Mouse (Mus musculus) midbrain, embryonic 10.5 days (tissue): ENCODE measurements around the gene Relb. TPM values are rescaled to one million over a fixed set of nuclear protein-coding genes. Genes with fewer than 3 reads are reported as not detected.
A peak's percentile ranks its signal among the peaks of the same experiment; 100 is the strongest.

ENCODE experiments used
- DNase-seq: peaks from one replicate; pipeline ENCODE4 v3.0.0-alpha.2; 2017; ENCODE audit warnings: low spot score
- H3K27ac ChIP-seq: fragments of 300-500 bp; sonication (generic); replicated peaks from 2 replicates; pipeline ENCODE4 v1.5.1; 2016; ENCODE audit warnings: mild to moderate bottlenecking
- H3K27me3 ChIP-seq: fragments of 300-500 bp; sonication (generic); 2 replicates; pipeline ENCODE4 v1.6.1; 2016; ENCODE audit warnings: low read depth, mild to moderate bottlenecking; ENCODE audit not compliant: poor library complexity, severe bottlenecking
- H3K36me3 ChIP-seq: fragments of 300-500 bp; sonication (generic); 2 replicates; pipeline ENCODE4 v1.6.1; 2016; ENCODE audit warnings: mild to moderate bottlenecking, moderate library complexity
- H3K4me1 ChIP-seq: fragments of 300-500 bp; sonication (generic); 2 replicates; pipeline ENCODE4 v1.6.1; 2016
- H3K4me3 ChIP-seq: fragments of 300-500 bp; sonication (generic); 2 replicates; pipeline ENCODE4 v1.5.1; 2016; ENCODE audit warnings: mild to moderate bottlenecking, moderate library complexity
- H3K9me3 ChIP-seq: fragments of 300-500 bp; sonication (generic); replicated peaks from 2 replicates; pipeline ENCODE4 v1.6.1; 2016; ENCODE audit warnings: mild to moderate bottlenecking
- WGBS: fragments of 180-500 bp; shearing (Covaris S2); methylation state at CpG from one replicate; pipeline ENCODE4 v1.1.7; 2016; 5-methylcytosine and 5-hydroxymethylcytosine counted together
- polyA plus RNA-seq: library from polyadenylated mRNA; unstranded; fragments of >200 nt; fragmentation: Nextera tagmentation; extraction: Ambion mirVana; gene quantifications from 2 replicates; pipeline ENCODE4 v1.2.1, GENCODE M21; 2016

Relb gene
- polyA plus RNA-seq, 1 experiment from 2014 or later, result 3.8 TPM

DNA sequence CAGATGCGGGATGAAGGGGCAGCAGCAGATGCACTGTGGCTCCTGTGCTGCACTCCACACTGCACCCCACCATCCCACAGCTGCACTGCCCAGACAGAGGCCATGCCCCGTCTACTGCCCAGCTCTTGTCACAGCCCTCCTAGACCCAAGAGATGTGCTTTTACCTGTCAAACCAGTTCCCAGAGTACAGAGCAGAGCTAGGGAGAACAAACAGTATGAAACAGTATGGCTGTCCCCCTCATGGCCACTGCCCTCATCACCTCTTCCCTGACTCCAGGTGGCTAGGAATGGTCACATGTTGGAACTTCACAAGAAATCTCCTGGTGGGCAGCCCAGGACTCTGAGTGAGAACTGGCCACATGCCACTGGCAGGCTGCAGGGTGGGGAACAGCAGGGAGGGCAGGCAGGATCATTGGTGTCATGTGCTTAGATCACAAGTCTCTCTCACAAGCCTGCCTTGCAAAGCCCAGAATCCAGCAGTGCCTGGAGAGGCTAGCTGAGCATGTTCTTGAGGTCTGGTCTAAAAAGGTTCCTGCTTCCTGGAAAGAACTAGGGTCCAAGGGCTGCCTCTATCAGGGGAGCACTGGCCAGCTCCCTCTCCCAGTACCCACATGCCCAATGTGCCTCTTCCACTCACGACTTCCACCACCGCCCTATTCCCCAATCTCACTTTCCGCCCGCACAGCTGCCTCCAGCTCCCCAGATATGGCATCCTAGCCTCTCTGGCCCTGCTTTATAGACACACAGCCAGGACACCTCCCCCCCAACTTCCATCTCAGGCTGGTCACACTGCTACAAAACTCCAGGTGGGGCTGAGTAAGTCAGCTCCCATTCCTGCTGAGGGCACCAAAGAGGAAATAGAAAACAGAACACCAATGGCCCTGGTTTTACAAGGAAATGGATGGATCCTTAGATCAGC lies 71.0 kb downstream of the Relb start:
- no peak for DNase-seq
- H3K4me3 ChIP-seq, result peak overlapping the region; percentile 18; the same call in 1 of the 2 replicates
- H3K36me3 ChIP-seq, result peaks cover 57% of the 10 kb centered on the region

GRCm38 (mm10) chr7:19557086-19557485 lies 72.2 kb downstream of the Relb start:
- Histone ChIP-seq H3K27ac (no peak overlapping the region), H3K4me1 (peaks cover 30% of the 10 kb centered on the region), H3K36me3 (peaks cover 69% of the 10 kb centered on the region), H3K4me3 (no peak overlapping the region), H3K9me3 (no peaks in the 10 kb centered on the region), H3K27me3 (no peaks in the 10 kb centered on the region)
- DNase-seq, result no peak
- WGBS, result 92% methylated on average over 2 of the region's 2 CpGs

More for the DNA sequence above, 71.0 kb downstream of the Relb start:
- Histone ChIP-seq H3K27ac (no peak overlapping the region), H3K4me1 (peaks cover 39% of the 10 kb centered on the region), H3K27me3 (no peaks in the 10 kb centered on the region), H3K9me3 (no peaks in the 10 kb centered on the region)
- WGBS, result 91% methylated on average over 6 of the region's 6 CpGs

Other genes with a start within 250 kb of the Relb start
- 27.7 and 31.8 TPM in 2 replicates for gene Ercc2, start 247.4 kb downstream of the Relb start, polyA plus RNA-seq
- gene Klc3, start 225.3 kb downstream of the Relb start, polyA plus RNA-seq, result 2.3 and 3.0 TPM in 2 replicates
- gene Ckm, start 224.7 kb downstream of the Relb start, polyA plus RNA-seq, result not detected in 2 replicates
- 8.0 and 8.4 TPM in 2 replicates for gene Mark4, start 170.6 kb downstream of the Relb start, polyA plus RNA-seq
- gene Exoc3l2, start 166.1 kb downstream of the Relb start, polyA plus RNA-seq, result 0.75 and 0.81 TPM in 2 replicates
- gene Bloc1s3, start 121.1 kb downstream of the Relb start, polyA plus RNA-seq, result 2.3 and 2.4 TPM in 2 replicates
- 65.2 and 68.2 TPM in 2 replicates for gene Trappc6a, start 121.0 kb downstream of the Relb start, polyA plus RNA-seq
- gene Nkpd1, start 111.6 kb downstream of the Relb start, polyA plus RNA-seq, result 0.06 TPM in 2 replicates
- 20.3 and 20.5 TPM in 2 replicates for gene Ppp1r37, start 66.4 kb downstream of the Relb start, polyA plus RNA-seq
- 0.10 and 0.22 TPM in 2 replicates for gene Zfp296, start 52.2 kb downstream of the Relb start, polyA plus RNA-seq
- 177 TPM in 2 replicates for gene Gemin7, start 51.8 kb downstream of the Relb start, polyA plus RNA-seq
- 51.8 and 61.1 TPM in 2 replicates for gene Clasrp, start 25.0 kb downstream of the Relb start, polyA plus RNA-seq
- 82.3 and 88.4 TPM in 2 replicates for gene Clptm1, start 35.6 kb upstream of the Relb start, polyA plus RNA-seq
- 0.22 and 0.26 TPM in 2 replicates for gene Apoc2, start 48.5 kb upstream of the Relb start, polyA plus RNA-seq
- gene Gm44805, start 52.0 kb upstream of the Relb start, polyA plus RNA-seq, result not detected in 2 replicates
- not detected in 2 replicates for gene Apoc4, start 52.0 kb upstream of the Relb start, polyA plus RNA-seq
- 1.7 and 1.9 TPM in 2 replicates for gene Apoc1, start 63.2 kb upstream of the Relb start, polyA plus RNA-seq
- 166 and 199 TPM in 2 replicates for gene Apoe, start 69.8 kb upstream of the Relb start, polyA plus RNA-seq
- 189 and 210 TPM in 2 replicates for gene Tomm40, start 86.0 kb upstream of the Relb start, polyA plus RNA-seq
- 76.4 and 88.7 TPM in 2 replicates for gene Nectin2, start 121.0 kb upstream of the Relb start, polyA plus RNA-seq
- gene Bcam, start 141.6 kb upstream of the Relb start, polyA plus RNA-seq, result 25.3 and 32.2 TPM in 2 replicates
- 0.62 and 0.70 TPM in 2 replicates for gene Cblc, start 167.4 kb upstream of the Relb start, polyA plus RNA-seq
- 1.1 and 1.8 TPM in 2 replicates for gene Bcl3, start 193.3 kb upstream of the Relb start, polyA plus RNA-seq
- 0.14 TPM in 1 of 2 replicates, not detected in the other for gene Gm19345, start 222.6 kb upstream of the Relb start, polyA plus RNA-seq
- not detected in 2 replicates for gene Ceacam16, start 231.9 kb upstream of the Relb start, polyA plus RNA-seq